Mouse (Mus musculus) lung, embryonic 14.5 days (tissue): Measurements from ENCODE around the gene Ttc5. TPM values are rescaled to one million over a fixed set of nuclear protein-coding genes. Genes with fewer than 3 reads are reported as not detected.
A peak's percentile ranks its signal among the peaks of the same experiment; 100 is the strongest.
"Not testable (repeated sequence)": the region's sequence is repeated elsewhere in the genome, so short reads cannot be mapped to it uniquely, and the experiment has no call there.

Experiments
- ATAC-seq: fragments of 200-750 bp; cut with Nextera tagmentation; 2 replicates; pipeline ENCODE4 v1.8.0; 2017; ENCODE audit warnings: mild to moderate bottlenecking, moderate TSS enrichment, moderate library complexity; ENCODE audit not compliant: insufficient read depth
- DNase-seq: peaks from one replicate; pipeline ENCODE4 v3.0.0-alpha.2; 2015
- H3K27ac ChIP-seq: fragments of 300-500 bp; sonication (generic); 2 replicates; pipeline ENCODE4 v1.5.1; 2014; ENCODE audit warnings: low read depth, mild to moderate bottlenecking, moderate library complexity
- H3K27me3 ChIP-seq: fragments of 300-500 bp; sonication (generic); 2 replicates; pipeline ENCODE4 v1.6.1; 2014; ENCODE audit warnings: low read length, control low read depth; ENCODE audit not compliant: insufficient read depth
- H3K36me3 ChIP-seq: fragments of 300-500 bp; sonication (generic); 2 replicates; pipeline ENCODE4 v1.6.1; 2014; ENCODE audit warnings: control low read depth; ENCODE audit not compliant: insufficient read depth
- H3K4me1 ChIP-seq: fragments of 300-500 bp; sonication (generic); 2 replicates; pipeline ENCODE4 v1.6.1; 2014; ENCODE audit warnings: antibody characterized with exemption, control low read depth; ENCODE audit not compliant: insufficient read depth
- H3K4me2 ChIP-seq: fragments of 300-500 bp; sonication (generic); 2 replicates; pipeline ENCODE4 v1.6.1; 2014; ENCODE audit warnings: mild to moderate bottlenecking
- H3K4me3 ChIP-seq: fragments of 300-500 bp; sonication (generic); 2 replicates; pipeline ENCODE4 v1.5.1; 2014; ENCODE audit warnings: low read depth, low read length
- H3K9ac ChIP-seq: fragments of 300-500 bp; sonication (generic); 2 replicates; pipeline ENCODE4 v1.6.1; 2014
- H3K9me3 ChIP-seq: fragments of 300-500 bp; sonication (generic); 2 replicates; pipeline ENCODE4 v1.6.1; 2016; ENCODE audit warnings: low read depth, low read length, control low read depth
- CTCF ChIP-seq: IDR thresholded peaks from 2 replicates; pipeline ENCODE4 v1.5.1; 2016; ENCODE audit warnings: antibody characterized with exemption, low read depth
- WGBS: fragments of 180-500 bp; shearing (Covaris S2); extraction: QIAGEN DNeasy Blood & Tissue Kit; methylation state at CpG from one replicate; pipeline ENCODE4 v1.1.7; 2014; 5-methylcytosine and 5-hydroxymethylcytosine counted together
- polyA plus RNA-seq: library from polyadenylated mRNA; unstranded; fragments of >200 nt; fragmentation: Nextera tagmentation; extraction: Ambion mirVana; gene quantifications from 2 replicates; pipeline ENCODE4 v1.2.1, GENCODE M21; 2014

Gene Ttc5
- polyA plus RNA-seq, 1 experiment from 2014 or later: 68.6 TPM

- Histone ChIP-seq H3K4me3 (no peak overlapping the region), H3K4me2 (no peak overlapping the region), H3K9me3 (no peaks in the 10 kb centered on the region), H3K36me3 (peaks cover 82% of the 10 kb centered on the region), H3K4me1 (no peaks in the 10 kb centered on the region), H3K27me3 (no peaks in the 10 kb centered on the region), H3K27ac (no peak overlapping the region), H3K9ac (no peak overlapping the region)
- 76% methylated on average over 2 of the region's 2 CpGs for WGBS
- no peak for ATAC-seq
- peak; percentile 7 for DNase-seq
- peak; percentile 42 for TF ChIP-seq CTCF
These were observed 14.0 kb downstream of the Ttc5 start for GRCm38 (mm10) chr14:50771342-50771741.

- H3K4me3 ChIP-seq: no peak overlapping the region
- DNase-seq: no peak
- no peaks in the 10 kb centered on the region for H3K9me3 ChIP-seq
- no peaks in the 10 kb centered on the region for H3K4me1 ChIP-seq
- H3K9ac ChIP-seq: no peak overlapping the region
- TF ChIP-seq CTCF: no peak
- H3K36me3 ChIP-seq: peaks cover 57% of the 10 kb centered on the region
- WGBS: 92% methylated on average over 6 of the region's 6 CpGs
- ATAC-seq: no peak
- H3K27me3 ChIP-seq: no peaks in the 10 kb centered on the region
- no peak overlapping the region for H3K27ac ChIP-seq
- no peak overlapping the region for H3K4me2 ChIP-seq
These were observed 19.6 kb downstream of the Ttc5 start for GRCm38 (mm10) chr14:50765736-50766135.

GRCm38 (mm10) chr14:50758416-50759085 is 26.8 kb downstream of the Ttc5 start:
- Histone ChIP-seq H3K9ac (no peak overlapping the region), H3K36me3 (no peaks in the 10 kb centered on the region), H3K4me3 (no peak overlapping the region), H3K27ac (no peak overlapping the region), H3K4me2 (no peak overlapping the region), H3K27me3 (no peaks in the 10 kb centered on the region), H3K4me1 (no peaks in the 10 kb centered on the region), H3K9me3 (no peaks in the 10 kb centered on the region)
- DNase-seq (no peak), ATAC-seq (no peak)
- WGBS: 73% methylated on average over 5 of the region's 5 CpGs
- no peak for TF ChIP-seq CTCF

- ATAC-seq (no peak), DNase-seq (no peak)
- Histone ChIP-seq H3K4me3 (no peak within 1 kb of the TSS), H3K36me3 (no peaks in the 10 kb centered on the region), H3K4me2 (no peak within 1 kb of the TSS), H3K27ac (no peak within 1 kb of the TSS), H3K4me1 (no peaks in the 10 kb centered on the region), H3K9ac (no peak within 1 kb of the TSS), H3K27me3 (no peaks in the 10 kb centered on the region), H3K9me3 (no peaks in the 10 kb centered on the region)
- TF ChIP-seq CTCF: no peak
These were observed 40.3 kb downstream of the Ttc5 start, which contains the start of gene Olfr749 for GRCm38 (mm10) chr14:50744994-50745393. TSS of gene Olfr749 (minus strand) at chr14:50745094.

- DNase-seq: no peak
These were observed 43.7 kb downstream of the Ttc5 start for GRCm38 (mm10) chr14:50741584-50741983.

GRCm38 (mm10) chr14:50740334-50740733 is 45.0 kb downstream of the Ttc5 start:
- H3K27me3 ChIP-seq: no peaks in the 10 kb centered on the region
- H3K4me3 ChIP-seq: no peak overlapping the region
- WGBS: 64% methylated on average over 2 of the region's 2 CpGs
- ATAC-seq (no peak), DNase-seq (no peak)
- no peaks in the 10 kb centered on the region for H3K9me3 ChIP-seq
- no peak for TF ChIP-seq CTCF
- no peak overlapping the region for H3K9ac ChIP-seq
- no peaks in the 10 kb centered on the region for H3K36me3 ChIP-seq
- no peak overlapping the region for H3K4me2 ChIP-seq
- no peak overlapping the region for H3K27ac ChIP-seq
- no peaks in the 10 kb centered on the region for H3K4me1 ChIP-seq

More at GRCm38 (mm10) chr14:50741584-50741983, 43.7 kb downstream of the Ttc5 start:
- Histone ChIP-seq H3K27me3 (no peaks in the 10 kb centered on the region), H3K9ac (no peak overlapping the region), H3K36me3 (no peaks in the 10 kb centered on the region), H3K4me1 (no peaks in the 10 kb centered on the region), H3K9me3 (no peaks in the 10 kb centered on the region), H3K27ac (no peak overlapping the region), H3K4me3 (no peak overlapping the region), H3K4me2 (no peak overlapping the region)
- 56% methylated on average over 2 of the region's 2 CpGs for WGBS
- no peak for TF ChIP-seq CTCF
- ATAC-seq: no peak

GRCm38 (mm10) chr14:50722371-50722770 is 62.9 kb downstream of the Ttc5 start:
- H3K4me3 ChIP-seq, ATAC-seq, H3K27me3 ChIP-seq, H3K4me1 ChIP-seq, DNase-seq, H3K9ac ChIP-seq, H3K27ac ChIP-seq, H3K4me2 ChIP-seq, H3K36me3 ChIP-seq, H3K9me3 ChIP-seq: not testable (repeated sequence)
- WGBS: 62% methylated on average over 3 of the region's 4 CpGs

- not testable (repeated sequence) for H3K4me3 ChIP-seq, ATAC-seq, H3K9me3 ChIP-seq, H3K4me2 ChIP-seq, H3K9ac ChIP-seq, H3K36me3 ChIP-seq, H3K27me3 ChIP-seq, H3K27ac ChIP-seq, H3K4me1 ChIP-seq
- peak; percentile 26 for DNase-seq
- 83% methylated on average over 15 of the region's 15 CpGs for WGBS
These were observed 65.4 kb downstream of the Ttc5 start for GRCm38 (mm10) chr14:50719875-50720274.

Other genes starting within 250 kb of the Ttc5 start
- not detected in 2 replicates for gene Olfr744, start 170.6 kb downstream of the Ttc5 start, polyA plus RNA-seq
- not detected in 2 replicates for gene Olfr745, start 146.1 kb downstream of the Ttc5 start, polyA plus RNA-seq
- gene Olfr746, start 138.4 kb downstream of the Ttc5 start, polyA plus RNA-seq: not detected in 2 replicates
- not detected in 2 replicates for gene Olfr747, start 92.3 kb downstream of the Ttc5 start, polyA plus RNA-seq
- gene Olfr748, start 78.1 kb downstream of the Ttc5 start, polyA plus RNA-seq: not detected in 2 replicates
- gene Olfr749, start 40.4 kb downstream of the Ttc5 start, polyA plus RNA-seq: not detected in 2 replicates
- gene Ccnb1ip1, start 22.2 kb upstream of the Ttc5 start, polyA plus RNA-seq: not detected in 2 replicates
- gene Parp2, start 22.3 kb upstream of the Ttc5 start, polyA plus RNA-seq: 71.0 and 74.7 TPM in 2 replicates
- gene Tep1, start 85.0 kb upstream of the Ttc5 start, polyA plus RNA-seq: 6.1 and 7.2 TPM in 2 replicates
- 0.26 and 0.29 TPM in 2 replicates for gene Klhl33, start 112.0 kb upstream of the Ttc5 start, polyA plus RNA-seq
- 164 and 183 TPM in 2 replicates for gene Osgep, start 139.4 kb upstream of the Ttc5 start, polyA plus RNA-seq
- 272 and 273 TPM in 2 replicates for gene Apex1, start 139.4 kb upstream of the Ttc5 start, polyA plus RNA-seq
- gene Pip4p1, start 145.3 kb upstream of the Ttc5 start, polyA plus RNA-seq: 45.6 and 47.1 TPM in 2 replicates
- gene Pnp, start 145.6 kb upstream of the Ttc5 start, polyA plus RNA-seq: 64.4 and 67.0 TPM in 2 replicates
- not detected in 2 replicates for gene Gm49342, start 159.0 kb upstream of the Ttc5 start, polyA plus RNA-seq
- gene Pnp2, start 170.5 kb upstream of the Ttc5 start, polyA plus RNA-seq: 0.42 and 0.76 TPM in 2 replicates
- 0.45 TPM in 1 of 2 replicates, not detected in the other for gene Rnase10, start 222.2 kb upstream of the Ttc5 start, polyA plus RNA-seq